Mouse (Mus musculus) left cerebral cortex, adult 11 months (tissue): Measurements from ENCODE around the gene D8Ertd738e.

Source experiments
- DNase-seq: peaks from one replicate; pipeline ENCODE4 v3.0.0; 2022; ENCODE audit warnings: low spot score

Gene D8Ertd738e

DNA sequence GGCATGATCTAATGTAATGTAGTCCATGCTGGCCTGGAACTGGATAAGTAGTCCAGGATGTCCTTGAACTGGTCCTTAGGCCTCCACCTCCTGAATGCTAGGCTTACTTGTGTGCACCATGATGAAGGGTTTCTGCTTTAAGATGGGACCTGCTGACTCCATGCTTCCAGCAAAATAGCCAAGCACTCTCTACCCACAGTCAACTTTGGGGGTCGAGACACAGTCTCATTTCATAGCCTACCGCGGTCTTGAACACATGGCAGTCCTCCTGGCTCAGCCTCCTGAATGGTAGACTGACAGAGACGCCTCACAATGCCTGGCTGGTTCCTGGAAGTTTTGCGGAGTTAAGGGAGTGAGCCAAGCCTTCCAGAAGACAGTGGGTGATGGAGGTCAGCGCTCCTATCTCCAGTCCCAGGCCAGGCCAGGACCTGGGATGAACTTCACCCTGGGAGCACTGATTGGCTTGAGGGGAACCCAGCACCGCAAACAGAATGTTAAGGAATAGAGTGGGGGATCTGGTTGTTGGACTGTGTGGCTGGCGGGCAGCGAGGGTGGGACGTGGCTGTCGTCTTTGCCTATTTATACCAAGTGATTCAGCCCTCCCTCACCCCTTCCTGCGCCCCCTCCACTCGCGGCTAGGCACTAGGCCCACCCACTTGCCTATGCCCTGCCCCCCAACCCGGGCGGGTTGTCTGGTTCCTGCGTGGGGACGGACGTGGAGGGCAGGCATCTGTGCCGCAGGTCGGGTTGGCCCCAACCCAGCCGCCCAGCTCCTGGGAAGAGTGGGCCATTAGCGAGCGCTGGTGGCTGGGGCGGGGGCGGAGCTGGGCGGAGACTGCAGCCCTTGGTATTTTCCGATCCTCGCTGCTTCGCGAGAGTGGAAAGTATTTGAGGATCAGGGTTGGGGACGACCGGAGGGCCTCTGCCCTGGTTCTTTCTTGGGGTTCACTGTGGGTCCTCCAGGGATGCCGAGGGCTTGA, 46.3 kb downstream of the D8Ertd738e start:
- no peak for DNase-seq

DNA sequence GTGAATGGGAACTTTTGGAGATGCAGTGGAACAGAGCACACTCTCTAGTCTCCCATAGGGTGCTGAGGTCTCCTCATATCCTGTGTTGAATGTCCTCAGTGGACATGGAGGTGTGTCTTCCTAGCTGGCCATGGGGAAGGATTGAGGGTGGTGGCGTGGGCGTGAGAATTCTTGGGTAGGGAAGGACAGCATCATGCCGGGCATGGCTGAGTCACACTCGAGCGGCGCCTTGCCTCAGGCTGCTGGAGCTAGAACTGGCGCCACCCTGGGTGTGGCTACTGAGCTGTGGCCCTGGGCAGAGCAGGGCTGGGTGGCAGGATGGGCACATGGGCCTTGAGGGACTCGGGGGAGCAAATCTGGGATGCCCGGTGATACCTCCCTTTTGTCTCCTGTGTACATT, 47.1 kb downstream of the D8Ertd738e start:
- DNase-seq, result no peak

DNA sequence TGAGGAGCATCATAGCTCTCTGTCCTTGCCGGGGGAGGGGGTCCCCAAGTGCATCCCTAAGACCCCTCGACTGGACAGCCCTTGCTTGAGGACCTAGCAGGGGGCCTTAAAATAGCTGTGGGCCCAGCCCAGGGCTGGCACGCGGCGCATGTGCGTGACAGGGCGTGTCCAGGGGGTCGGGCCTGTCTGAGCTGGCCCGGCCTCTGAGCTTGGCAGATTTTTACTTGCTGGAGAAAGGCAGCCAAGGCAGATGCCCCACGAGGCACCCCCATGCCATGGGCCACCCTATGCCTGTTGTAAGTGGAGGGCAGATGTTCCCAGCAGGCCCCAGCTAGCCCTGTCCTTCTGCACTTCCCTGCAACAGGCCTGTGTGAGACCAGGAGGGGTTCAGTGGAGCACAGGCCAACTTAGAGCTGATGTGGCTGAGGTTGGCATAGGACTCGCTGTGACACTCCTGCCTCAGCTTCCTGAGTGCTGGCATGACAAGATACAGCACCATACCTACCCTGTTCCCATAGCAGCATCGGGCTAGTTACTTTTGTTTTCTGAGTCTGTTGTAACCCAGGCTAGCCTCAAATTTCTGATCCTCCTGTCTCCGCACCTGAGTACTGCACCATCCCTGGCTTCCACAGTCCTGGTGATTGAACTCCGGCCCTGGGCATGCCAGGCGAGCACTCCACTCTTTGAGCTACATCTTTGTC, 47.8 kb downstream of the D8Ertd738e start:
- no peak for DNase-seq

DNA sequence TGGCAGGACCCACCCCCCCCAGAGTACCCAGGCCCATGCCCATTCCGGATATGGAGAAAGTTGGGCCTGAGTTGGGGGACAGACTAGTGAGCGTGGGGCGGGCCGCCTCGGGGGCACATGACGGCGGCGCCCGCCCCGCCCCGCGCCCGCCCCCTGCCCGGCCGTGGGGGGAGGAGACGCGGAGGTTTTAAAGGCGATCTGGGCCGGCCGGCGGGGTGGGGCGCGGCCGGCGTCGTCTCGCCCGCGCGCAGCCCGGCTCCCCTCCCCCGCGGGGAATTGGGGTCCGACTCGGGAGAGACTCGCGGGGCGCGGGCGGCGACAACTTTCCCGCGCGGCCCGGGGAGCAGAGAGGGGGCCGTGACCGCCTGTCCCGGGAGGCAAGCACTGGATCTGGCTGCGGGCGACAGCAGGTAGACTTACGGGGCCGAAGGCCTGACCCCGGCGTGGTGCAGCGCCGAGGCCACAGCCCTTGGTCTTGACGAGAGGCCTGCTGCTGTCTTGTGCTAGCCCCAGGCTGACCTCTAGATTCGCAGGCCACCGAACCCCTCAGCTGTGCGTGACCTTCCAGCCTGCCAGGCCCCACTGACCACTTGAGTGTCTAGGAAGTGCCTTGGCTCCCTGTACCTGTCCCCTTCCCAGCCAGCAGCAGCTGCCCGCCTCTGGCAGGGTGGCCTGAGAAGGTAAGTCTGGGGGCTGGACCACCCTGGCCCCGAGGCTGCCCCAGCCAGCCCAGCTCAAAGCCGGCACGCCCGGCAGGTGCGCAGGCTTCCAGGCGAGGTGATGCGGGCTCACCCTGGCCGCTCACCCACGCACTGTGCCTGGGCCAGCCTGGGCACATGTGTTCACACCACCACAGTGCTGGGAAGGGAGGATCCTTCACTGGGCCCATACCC, 48.6 kb downstream of the D8Ertd738e start:
- DNase-seq, result no peak

DNA sequence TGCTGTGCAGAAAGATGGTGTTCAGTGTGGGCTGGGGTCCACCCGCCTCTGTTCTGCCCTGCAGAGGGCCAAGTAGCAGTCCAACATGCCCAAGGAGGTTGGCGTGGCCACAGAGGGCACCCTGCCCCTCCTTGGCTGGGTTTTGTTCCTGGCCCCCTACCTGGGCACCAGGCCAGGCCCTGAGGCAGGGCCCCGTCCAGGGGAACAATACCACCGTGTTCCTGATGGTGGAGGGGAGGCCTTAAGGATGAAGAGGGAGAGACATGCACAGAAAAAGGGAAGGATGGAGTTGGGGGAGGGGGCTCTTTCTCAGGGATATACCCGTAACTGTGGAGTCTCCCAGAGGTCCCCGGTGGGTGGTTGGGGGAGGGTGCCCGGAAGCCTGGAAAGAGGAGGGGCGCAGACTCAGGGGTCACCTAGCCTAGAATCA, 49.4 kb downstream of the D8Ertd738e start:
- no peak for DNase-seq

DNA sequence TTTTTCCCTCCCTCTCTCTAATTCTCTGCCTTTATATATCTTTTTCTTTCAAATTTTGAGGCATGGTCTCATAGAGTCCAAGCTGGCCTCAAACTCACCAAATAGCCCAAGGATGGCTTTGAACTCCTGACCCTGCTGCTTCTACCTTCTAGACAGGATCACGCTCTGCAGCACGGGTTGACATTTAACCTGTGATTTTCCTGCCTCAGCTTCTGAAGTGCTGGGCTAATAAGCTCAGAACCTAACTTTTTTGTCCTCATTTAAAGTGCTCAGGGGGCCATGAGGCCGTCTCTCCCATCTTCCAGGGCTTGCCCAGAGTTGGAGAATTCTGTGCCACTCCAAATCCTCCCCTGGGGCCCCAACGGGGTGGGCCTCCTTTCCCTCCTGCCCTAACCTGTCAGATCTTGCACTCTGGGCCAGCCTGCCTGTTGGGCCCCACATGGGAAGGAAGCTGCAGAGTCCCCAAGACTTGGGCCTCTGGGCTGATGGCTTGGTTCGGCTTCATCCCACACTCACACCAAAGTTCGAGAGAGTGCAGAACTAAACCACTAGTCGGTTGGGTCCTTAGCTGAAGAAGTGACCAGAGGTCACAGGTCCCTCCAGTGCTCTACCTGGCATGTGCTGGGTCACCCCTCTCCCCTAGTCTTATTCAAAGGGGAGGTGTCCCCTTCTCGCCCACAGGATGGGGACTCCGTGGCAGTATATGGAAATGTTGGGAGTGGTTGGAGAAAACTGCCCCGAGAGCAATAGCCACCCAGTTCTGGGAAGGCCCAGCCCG, 50.0 kb downstream of the D8Ertd738e start:
- DNase-seq, result no peak

DNA sequence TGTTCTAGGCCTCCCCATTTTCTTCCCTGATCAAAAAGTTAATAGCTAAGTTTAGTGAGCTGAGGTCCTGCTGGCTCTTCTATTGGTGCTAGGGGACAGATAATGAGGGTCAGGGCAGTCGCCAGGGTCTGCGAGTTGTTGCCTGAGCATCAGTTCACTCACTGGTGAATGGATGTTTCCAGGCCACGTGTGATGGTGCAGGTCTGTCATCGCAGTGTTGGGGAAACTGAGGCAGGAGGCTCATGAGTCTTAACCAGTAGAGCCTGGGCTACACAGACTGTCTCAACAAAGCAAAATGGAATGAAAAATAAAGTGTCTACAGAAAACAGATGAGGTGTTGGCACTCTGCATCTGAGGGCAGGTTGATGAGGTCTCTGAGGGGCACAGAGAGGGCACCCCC, 50.6 kb downstream of the D8Ertd738e start:
- DNase-seq, result no peak

DNA sequence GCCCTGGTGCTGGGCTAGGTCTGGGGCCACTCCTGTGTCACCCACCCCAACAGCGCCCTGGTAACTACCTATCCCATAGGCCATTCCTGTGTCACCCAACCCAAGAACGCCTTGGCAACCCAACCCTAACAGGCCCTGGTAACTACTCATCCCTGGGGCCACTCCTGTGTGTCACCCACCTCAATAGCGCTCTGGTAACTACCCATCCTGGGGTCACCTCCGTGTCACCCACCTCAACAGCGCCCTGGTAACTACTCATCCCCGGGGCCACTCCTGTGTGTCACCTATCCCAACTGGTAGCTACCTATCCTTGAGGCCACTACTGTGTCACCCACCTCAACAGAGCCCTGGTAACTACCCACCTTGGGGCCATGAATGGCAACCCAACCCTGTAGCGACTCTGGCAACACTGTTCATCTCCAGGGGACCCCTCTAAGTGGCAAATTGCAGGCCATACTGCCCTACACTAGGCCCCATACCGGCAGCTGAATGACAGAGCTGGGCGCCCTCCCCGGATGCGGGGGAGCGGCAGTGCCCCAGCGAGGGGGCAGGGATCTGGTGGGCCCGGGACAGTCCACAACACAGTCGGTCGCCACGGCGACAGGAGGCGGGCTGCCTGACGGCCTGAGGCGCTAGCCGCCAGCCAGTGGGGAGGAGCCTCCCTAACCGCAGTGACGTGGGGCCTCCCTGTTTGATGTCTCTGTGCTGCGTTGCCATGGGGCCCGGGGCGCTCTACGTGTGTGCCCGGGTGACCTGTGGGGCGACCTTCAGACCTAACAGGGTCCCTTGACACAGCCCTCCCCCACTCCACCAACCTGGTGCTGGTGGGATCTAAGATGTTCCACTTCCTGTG, 51.4 kb downstream of the D8Ertd738e start:
- peak; percentile 70 for DNase-seq

DNA sequence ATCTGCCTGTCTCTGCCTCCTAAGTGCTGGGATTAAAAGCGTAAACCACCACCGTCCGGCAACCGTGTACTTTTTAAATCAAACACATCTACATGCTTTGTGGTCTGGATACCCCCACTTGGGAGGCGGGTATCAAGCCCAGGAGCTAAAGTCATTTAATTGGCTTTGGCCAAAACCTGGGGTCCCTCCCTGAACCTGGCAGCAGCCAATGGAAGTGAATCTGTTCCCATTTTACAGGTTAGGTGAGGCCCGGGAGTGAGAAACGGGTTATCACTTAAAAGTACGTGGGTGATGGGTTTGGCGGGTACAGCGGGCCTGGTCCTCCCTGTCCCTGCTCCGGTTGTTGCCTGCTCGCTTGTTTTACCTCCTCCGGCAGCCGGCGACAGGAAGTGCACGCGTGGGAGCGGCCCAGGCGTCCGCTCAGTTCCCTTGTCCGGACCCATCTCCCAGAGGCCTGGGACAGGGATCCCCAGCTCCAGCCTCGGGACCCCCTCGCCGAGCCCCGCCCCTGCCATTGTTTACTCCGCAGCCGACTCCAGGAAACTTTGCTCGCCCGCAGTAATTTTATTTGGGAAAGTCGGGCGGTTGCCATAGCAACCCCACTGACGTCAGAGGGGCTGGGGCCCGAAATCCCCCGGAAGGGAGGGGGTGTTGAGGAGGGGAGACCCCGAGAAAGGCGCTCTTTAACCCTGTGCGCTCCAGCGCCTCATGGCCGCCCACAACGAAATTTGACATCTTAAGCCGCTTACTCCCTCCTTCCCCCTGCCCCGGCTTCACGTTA, 52.2 kb downstream of the D8Ertd738e start:
- DNase-seq, result no peak
